Mouse (Mus musculus) liver, embryonic 14.5 days (tissue): Measurements from ENCODE around the gene Mrpl35.

Experiments
- CTCF ChIP-seq: IDR thresholded peaks from 2 replicates; pipeline ENCODE4 v1.5.1; 2016; ENCODE audit warnings: antibody characterized with exemption, low read depth, control low read depth
- EP300 ChIP-seq: IDR thresholded peaks from 2 replicates; pipeline ENCODE4 v1.6.1; 2016; ENCODE audit warnings: antibody characterized with exemption, low read depth

GRCm38 (mm10) chr6:71779831-71780230, 46.9 kb downstream of the Mrpl35 start:
- TF ChIP-seq EP300, result no peak
- no peak for TF ChIP-seq CTCF
